Mouse (Mus musculus) thymus, adult 2 months (tissue): Measurements from ENCODE around the gene Ubash3a.

Experiments
- CTCF ChIP-seq: fragments of 200-500 bp; IDR thresholded peaks from 2 replicates; pipeline ENCODE4 v1.5.1; 2012; ENCODE audit warnings: mild to moderate bottlenecking, control low read depth, low read length, moderate library complexity, borderline replicate concordance; ENCODE audit not compliant: control insufficient read depth, poor library complexity, insufficient read depth; ENCODE audit errors: extremely low read depth
- POLR2A ChIP-seq: fragments of 200-500 bp; IDR thresholded peaks from 2 replicates; pipeline ENCODE4 v1.6.1; 2012; ENCODE audit warnings: mild to moderate bottlenecking, low read length, control low read depth, moderate library complexity; ENCODE audit not compliant: control insufficient read depth, poor library complexity, insufficient read depth; ENCODE audit errors: extremely low read depth

- no peak for TF ChIP-seq POLR2A
- no peak for TF ChIP-seq CTCF
Measured at GRCm38 (mm10) chr17:31277931-31278330, 70.3 kb downstream of the Ubash3a start.
